Mouse (Mus musculus) E14TG2a.4 (cell line): ENCODE results near the gene Acoxl.

Source experiments
- CTCF ChIP-seq: conservative IDR thresholded peaks from 2 replicates; pipeline ENCODE4 v1.5.1; 2014; ENCODE audit warnings: low read length
- NANOG ChIP-seq: IDR thresholded peaks from 2 replicates; pipeline ENCODE4 v1.6.1; 2014; ENCODE audit warnings: borderline replicate concordance, low read length, mixed read lengths
- POU5F1 ChIP-seq: IDR thresholded peaks from 2 replicates; pipeline ENCODE4 v1.6.1; 2014; ENCODE audit warnings: low read length, borderline replicate concordance

GRCm38 (mm10) chr2:128094196-128094595 is 255.5 kb downstream of the Acoxl start:
- TF ChIP-seq CTCF, result no peak
- TF ChIP-seq POU5F1, result no peak
- TF ChIP-seq NANOG, result no peak
